Mouse (Mus musculus): ENCODE measurements at regions not wholly inside any gene's neighbourhood (a gene's known extent, or its start where the extent isn't known, plus 50 kb on each side); places are given as distances from the start of the nearest gene placed in this dataset.

GRCm38 (mm10) chr4:142570712-142571111 is 331.5 kb upstream of the Kazn start:
- DNase-seq (ENCODE audit: low spot score), result no peak

- DNase-seq (ENCODE audit: low spot score), result no peak
These were observed 329.4 kb upstream of the Kazn start for GRCm38 (mm10) chr4:142568556-142568955.

- DNase-seq (ENCODE audit: low spot score), result no peak
These were observed 315.5 kb upstream of the Kazn start for GRCm38 (mm10) chr4:142554716-142555115.

- no peak for DNase-seq (ENCODE audit: low spot score)
These were observed 306.7 kb upstream of the Kazn start for GRCm38 (mm10) chr4:142545871-142546270.

- DNase-seq (ENCODE audit: low spot score), result no peak
These were observed 306.0 kb upstream of the Kazn start for GRCm38 (mm10) chr4:142545187-142545586.

GRCm38 (mm10) chr4:142544736-142545135 is 305.5 kb upstream of the Kazn start:
- no peak for DNase-seq (ENCODE audit: low spot score)

- no peak for DNase-seq (ENCODE audit: low spot score)
These were observed 300.1 kb upstream of the Kazn start for GRCm38 (mm10) chr4:142539200-142539750.

GRCm38 (mm10) chr4:142527080-142527479 is 287.9 kb upstream of the Kazn start:
- no peak for DNase-seq (ENCODE audit: low spot score)

- DNase-seq (ENCODE audit: low spot score), result no peak
These were observed 278.6 kb upstream of the Kazn start for GRCm38 (mm10) chr4:142517478-142518455.

GRCm38 (mm10) chr4:142514751-142515150 is 275.6 kb upstream of the Kazn start:
- DNase-seq (ENCODE audit: low spot score), result no peak

- no peak for DNase-seq (ENCODE audit: low spot score)
These were observed 270.2 kb upstream of the Kazn start for GRCm38 (mm10) chr4:142509386-142509785.

- no peak for DNase-seq (ENCODE audit: low spot score)
These were observed 267.4 kb upstream of the Kazn start for GRCm38 (mm10) chr4:142506383-142507211.

- DNase-seq (ENCODE audit: low spot score), result no peak
These were observed 264.6 kb upstream of the Kazn start for GRCm38 (mm10) chr4:142503761-142504160.

- no peak for DNase-seq (ENCODE audit: low spot score)
These were observed 262.0 kb upstream of the Kazn start for GRCm38 (mm10) chr4:142501177-142501576.

- no peak for DNase-seq (ENCODE audit: low spot score)
These were observed 261.3 kb upstream of the Kazn start for GRCm38 (mm10) chr4:142500541-142500940.

GRCm38 (mm10) chr4:142496605-142497004 is 257.4 kb upstream of the Kazn start:
- no peak for DNase-seq (ENCODE audit: low spot score)

GRCm38 (mm10) chr4:142492926-142493492 is 253.8 kb upstream of the Kazn start:
- DNase-seq (ENCODE audit: low spot score), result no peak

GRCm38 (mm10) chr4:142485784-142486423 is 246.7 kb upstream of the Kazn start:
- no peak for DNase-seq (ENCODE audit: low spot score)

- DNase-seq (ENCODE audit: low spot score), result no peak
These were observed 236.4 kb upstream of the Kazn start for GRCm38 (mm10) chr4:142475632-142476031.

- DNase-seq (ENCODE audit: low spot score), result no peak
These were observed 235.4 kb upstream of the Kazn start for GRCm38 (mm10) chr4:142474626-142475025.

- DNase-seq (ENCODE audit: low spot score), result no peak
These were observed 234.8 kb upstream of the Kazn start for GRCm38 (mm10) chr4:142474018-142474417.

All from urinary bladder, adult 2 months (tissue).